Mouse (Mus musculus) cerebellum, postnatal 10 days (tissue): ENCODE measurements around the gene Igsf21.
A peak's percentile ranks its signal among the peaks of the same experiment; 100 is the strongest.

Experiments
- DNase-seq, 2 experiments: peaks; one replicate each; pipeline ENCODE4 v3.0.0; 2021; ENCODE audit warnings: mixed read lengths in 2 of 2

Gene Igsf21

DNA sequence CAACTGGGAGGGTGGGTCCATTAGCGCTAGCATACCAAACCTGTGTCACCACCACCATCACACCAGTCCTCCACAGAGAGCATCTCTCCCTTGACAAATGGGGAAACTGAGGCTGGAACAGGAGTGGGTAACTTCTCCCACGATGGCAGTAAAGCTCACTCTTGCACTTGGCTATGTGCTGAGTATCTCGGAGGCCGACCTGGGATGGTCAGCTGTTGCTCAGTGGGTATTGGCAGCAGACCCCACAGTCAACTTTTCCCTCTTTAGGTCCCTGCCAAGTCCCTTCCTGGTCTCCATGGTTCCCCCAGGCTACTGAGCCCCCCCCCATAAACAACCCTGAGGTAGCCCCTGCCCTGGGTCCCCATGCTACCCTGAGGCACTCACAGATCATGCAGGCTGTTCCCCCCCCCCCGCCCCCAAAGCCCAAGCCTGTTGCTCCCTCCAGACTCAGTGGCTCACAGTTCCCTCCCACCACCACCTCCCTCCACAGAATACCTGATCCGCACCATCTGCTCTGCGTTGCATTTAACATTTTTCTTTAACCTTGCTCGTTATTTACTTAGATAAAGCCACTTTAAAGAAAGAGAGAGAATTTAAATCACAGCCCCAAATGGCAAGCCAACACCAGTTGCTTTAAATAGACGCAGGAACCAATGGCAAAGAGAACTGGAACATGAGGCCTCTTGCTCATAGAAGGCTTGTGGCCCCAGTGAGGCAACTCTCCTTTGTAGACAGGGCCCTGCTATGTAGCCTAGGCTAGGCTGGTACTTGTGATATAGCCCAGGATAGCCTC is 11.0 kb downstream of the Igsf21 start:
- DNase-seq: peak; percentile 68 to 79

DNA sequence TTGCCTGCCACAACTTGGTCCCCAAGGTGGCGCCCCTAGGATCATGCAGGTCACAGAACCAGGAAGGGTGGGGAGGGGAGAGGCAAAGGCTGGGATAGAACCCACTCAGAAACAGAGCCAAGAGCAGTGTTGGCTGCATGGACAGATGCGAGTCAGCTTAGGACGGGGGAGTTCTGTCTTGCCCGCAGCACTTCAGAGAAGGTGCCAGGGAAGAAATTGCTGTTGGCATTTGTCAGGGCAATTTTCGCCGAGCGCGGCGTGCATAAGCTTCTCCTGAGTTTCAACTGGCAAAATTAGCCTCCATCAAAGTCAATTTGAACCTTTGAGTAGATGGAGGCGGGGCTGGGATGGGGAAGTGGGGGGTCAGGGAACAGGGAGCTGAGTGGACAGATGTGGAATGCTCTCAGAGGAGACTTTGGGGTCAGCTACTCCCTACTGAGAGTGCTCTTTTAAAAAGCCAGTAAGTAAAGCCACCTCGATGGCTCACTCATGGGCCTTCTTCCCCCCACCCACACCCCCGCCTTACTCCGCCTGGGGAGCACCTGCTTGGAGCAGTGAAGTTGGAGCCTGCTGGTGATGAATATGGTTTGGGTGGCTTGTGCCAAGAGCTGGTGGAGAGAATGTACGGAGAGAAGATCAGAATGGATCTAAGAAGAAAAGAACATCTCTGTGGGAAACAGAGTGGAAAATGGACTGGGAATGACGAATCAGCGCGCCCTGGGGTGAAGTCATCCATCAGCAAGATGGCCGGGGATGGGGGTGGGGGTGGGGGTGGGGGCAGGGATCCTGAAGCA is 12.0 kb downstream of the Igsf21 start:
- DNase-seq: peak; percentile 52 to 61

- DNase-seq: no peak
Measured at GRCm38 (mm10) chr4:140227837-140228236, 18.7 kb downstream of the Igsf21 start.

DNA sequence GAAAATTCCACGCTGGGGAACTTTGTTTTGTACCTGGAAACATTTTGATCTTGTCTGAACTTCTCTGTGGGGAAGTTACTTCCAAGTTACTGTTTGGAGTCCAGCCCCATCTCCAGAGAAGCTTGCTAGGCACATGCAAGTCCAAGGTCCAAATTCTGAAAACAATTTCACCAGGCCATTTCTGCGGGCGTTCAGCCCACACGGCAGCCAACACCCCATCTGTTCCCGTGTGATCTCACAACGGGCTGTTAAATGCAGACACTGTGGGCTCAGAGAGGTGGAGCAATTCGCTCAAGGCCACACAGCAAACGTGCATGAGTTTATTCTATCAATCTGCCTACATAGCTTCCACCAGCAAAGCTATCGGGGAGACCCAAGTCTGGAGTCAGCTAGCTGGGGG is 21.4 kb downstream of the Igsf21 start:
- DNase-seq: peak in 1 of 2 experiments; percentile 61

DNA sequence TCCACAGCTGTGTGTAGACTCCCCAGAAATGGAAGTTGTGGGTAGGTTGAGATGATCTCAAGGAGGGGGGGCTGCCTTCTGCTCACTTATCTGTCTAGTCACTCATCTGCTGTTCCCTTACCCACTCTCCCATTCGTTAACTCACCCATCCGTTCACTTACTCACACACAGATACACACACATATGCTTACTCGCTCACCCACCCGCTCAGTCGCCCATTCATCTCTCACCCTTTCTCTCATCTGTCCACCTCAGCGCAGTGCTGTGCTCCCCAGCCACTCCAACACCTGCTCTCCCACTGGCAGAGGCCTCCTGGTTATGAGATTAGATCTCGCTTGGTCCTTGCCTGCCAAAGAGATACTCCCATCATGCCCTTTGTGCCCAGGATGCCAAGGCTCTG is 22.1 kb downstream of the Igsf21 start:
- no peak for DNase-seq

DNA sequence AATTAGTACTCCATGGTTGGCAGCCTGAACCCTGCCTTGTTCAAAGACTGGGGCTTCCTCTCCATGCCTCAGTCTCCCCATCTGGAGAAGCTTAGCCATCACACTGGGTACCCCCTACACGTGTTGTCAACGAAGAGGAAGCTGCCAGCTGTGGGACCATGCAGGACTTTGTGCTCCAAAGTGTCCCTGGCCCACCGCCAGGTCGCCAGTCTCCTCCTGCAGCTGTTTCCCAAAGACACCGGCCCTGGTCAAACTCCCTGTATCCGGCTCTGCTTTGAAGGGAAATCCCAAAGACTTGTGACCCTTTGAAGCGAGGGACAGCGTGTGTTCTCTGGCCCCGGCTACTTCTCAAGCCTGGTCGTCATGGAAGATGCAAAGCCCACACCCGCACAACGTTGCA is 23.5 kb downstream of the Igsf21 start:
- peak; percentile 50 to 52 for DNase-seq

DNA sequence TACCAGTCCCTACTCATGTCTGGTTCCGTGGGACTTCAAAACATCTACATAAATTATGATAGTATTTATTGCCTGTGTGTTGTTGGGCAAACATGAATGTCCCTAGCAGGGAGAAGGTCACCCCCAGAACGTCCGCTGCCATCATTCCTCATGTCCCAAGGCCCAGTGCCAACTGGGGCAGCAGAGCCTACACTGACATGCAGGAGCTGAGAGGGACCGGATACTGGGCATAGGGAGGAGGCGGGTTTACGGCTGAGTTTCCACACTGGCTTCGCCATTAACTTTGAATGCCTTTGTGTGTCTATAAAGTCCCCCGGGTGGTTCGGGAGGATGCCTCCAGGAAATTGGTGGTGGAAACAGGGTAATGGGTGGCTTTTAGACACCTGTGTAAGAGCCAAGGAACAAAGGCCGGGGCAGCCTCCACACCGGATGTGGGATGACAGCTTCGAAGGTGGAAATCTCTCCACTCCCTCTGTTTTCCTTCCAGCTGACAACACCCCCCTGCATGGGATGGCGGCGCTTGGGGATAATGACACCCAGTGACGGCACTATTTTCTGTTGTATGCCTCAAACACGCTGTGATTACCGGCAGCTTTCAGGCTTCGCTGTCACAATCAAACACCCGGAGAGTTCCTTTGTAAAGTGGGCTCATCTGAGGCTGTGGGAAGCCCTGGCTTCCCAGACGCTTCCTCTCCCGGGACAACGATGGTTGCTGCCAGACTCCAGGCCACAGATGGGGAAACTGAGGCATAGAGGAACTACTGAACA is 26.1 kb downstream of the Igsf21 start:
- peak; percentile 61 to 67 for DNase-seq

DNA sequence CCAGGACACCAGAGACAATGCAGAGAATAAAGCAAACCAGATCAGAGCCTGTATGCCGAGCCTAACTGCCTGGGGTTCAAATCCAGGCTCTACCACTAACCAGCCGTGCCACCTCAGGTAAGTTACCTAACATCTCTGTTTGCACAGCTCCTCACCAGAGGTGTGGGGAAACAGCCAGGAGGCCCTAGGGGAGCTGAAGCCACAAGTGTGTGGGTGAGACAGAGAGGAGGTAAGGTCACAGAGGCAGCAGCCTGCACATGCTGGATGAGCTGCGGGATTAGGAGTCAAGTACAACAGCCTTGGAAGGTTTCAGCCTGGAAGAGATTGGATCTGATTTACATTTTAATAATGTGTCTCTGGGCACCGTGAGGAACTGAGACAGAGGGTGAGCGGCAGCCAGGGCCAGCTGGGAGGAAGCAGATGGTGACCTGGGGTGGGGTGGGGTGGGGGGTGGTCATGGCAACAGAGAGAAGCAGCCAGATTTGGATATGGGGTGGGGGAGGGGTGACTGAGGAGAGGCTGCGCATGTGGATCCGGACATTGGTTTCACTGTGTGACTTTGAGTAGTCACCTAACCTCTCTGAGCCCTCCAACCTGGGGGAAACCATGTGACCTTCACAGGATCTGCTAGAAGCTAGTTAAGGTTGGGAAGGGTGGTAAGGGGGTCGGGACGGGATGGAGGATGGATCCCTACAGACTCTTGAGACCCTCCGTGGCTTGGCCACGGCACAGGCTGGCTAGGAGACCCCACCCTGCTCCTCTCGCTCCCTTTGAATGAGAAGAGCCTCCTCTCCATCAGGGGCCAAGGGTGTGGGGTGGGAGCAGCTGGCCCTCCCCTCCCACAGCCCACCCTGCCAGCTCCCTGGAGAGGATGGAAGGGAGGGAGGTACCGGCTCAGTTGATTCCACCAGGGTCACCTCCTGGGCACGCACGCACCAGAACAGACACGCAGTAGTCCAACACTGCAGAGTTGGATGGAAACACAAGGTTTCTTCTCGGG is 27.4 kb downstream of the Igsf21 start:
- DNase-seq: peak; percentile 88

- peak; percentile 50 to 51 for DNase-seq
Measured at GRCm38 (mm10) chr4:140218384-140218783, 28.2 kb downstream of the Igsf21 start.

DNA sequence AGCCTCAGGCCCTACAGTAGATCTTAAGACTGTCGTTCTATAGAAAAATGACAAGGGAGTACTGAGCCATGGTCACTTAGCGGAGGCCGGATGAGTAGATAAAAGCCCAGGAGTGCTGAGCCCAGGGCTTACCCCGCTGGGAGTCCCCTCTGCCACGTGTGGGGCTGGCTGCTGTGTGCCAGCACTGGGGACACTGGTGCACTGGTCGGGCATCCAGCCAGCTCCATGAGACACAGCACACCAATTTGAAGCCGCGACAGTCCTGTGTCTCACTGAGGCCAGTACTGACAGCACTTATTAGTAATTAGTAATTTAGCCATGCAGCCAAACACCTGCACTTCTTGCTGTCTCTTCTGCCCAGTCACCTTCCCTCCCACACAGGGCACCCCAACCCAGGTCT is 28.6 kb downstream of the Igsf21 start:
- DNase-seq: peak; percentile 65 to 73

- DNase-seq: peak; percentile 78 to 89
Measured at GRCm38 (mm10) chr4:140216096-140216495, 30.5 kb downstream of the Igsf21 start.

- no peak for DNase-seq
Measured at GRCm38 (mm10) chr4:140215205-140215604, 31.4 kb downstream of the Igsf21 start.

- no peak for DNase-seq
Measured at GRCm38 (mm10) chr4:140214406-140214805, 32.2 kb downstream of the Igsf21 start.

DNA sequence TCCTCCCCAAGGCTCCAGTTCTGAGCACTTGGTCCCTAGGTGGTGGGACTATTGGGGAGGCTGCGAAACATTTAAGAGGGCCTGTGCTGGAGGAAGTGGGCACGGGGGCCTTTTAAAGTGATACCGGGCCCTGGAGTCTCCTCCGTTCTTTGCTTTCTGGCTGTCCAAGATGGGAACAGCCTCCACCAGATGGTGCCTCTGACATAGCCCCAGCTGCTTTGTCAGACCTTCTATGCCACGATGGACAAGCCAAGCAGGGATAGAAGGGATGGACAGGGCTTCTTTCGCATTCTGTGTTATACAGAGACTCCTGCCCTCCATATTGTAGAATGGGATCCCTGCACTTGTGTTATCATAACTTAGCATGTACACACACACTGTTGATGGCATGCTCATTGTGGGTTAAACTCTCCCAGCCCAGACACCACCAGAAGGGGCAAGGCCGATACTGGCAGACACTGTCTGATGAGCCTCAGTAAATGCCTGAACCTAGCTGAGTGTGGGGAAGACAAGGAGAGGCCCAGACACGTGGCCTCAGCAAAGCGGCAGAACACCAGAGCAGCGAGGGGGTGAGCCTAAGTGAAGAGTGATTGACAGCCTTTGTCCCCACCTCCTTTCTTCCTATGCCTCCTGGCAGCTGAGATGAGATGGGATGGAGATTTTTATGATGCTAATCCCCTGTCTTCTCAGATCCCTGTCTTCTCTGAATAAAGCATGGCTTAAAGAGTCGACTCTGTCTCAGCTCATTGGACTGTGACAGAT is 36.3 kb downstream of the Igsf21 start:
- peak; percentile 69 to 75 for DNase-seq

- DNase-seq: peak; percentile 92
Measured at GRCm38 (mm10) chr4:140205811-140206231, 40.8 kb downstream of the Igsf21 start.

GRCm38 (mm10) chr4:140204775-140205174 is 41.8 kb downstream of the Igsf21 start:
- DNase-seq: peak; percentile 64 to 71

DNA sequence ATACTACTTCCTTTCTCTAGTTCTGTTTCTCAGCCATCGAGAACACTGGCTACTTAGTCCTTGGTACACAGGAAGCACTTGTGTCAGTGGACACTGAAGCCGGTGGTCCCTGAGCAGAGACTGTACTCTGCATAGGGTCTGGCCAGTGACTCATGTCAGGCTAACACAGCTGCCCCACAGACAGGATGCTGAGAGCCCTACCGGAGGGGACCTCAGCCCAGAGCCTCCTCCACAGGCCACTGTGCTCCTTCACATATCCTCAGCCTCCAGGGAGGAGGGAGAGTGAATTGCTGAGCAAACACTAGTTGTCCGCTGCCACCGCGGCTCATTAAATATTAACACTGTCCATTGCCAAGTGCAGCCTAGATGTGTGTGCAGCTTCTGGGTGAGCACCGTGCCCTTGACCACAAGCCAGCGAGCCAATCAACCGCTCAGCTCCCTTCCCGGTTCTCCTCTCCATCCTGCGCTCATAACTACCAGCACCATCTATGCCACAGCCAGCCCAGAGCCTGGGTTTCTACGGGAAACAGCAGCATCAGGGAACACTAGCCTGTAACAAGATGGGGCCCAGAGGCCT is 42.8 kb downstream of the Igsf21 start:
- DNase-seq: peak; percentile 66 to 75

DNA sequence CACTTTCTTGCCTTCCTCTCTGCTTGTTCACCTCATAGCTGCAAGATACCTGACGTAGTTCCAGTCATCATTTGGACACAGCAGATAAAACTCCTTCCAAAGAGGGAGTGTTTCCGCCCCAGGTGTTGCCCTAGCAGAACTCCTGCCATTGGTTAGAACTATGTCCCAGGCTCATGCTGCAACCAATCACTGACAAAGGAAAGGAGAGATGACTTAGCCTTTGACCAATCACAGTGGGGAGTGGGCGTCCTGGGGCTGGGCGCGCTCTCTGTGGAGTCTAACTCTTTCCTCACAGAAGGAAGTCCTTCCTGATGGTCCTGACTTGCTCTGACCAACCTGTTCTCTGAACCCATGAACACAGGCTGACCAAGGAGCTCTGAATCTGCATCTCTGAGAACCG is 44.4 kb downstream of the Igsf21 start:
- DNase-seq: peak in 1 of 2 experiments; percentile 43

GRCm38 (mm10) chr4:140200296-140200695 is 46.3 kb downstream of the Igsf21 start:
- DNase-seq: peak in 1 of 2 experiments; percentile 50

- DNase-seq: peak; percentile 64 to 67
Measured at GRCm38 (mm10) chr4:140196717-140197116, 49.9 kb downstream of the Igsf21 start.
